Mouse (Mus musculus) heart, postnatal 0 days (tissue): Measurements from ENCODE around the gene Vwa2.

Experiments
- CTCF ChIP-seq: IDR thresholded peaks from 2 replicates; pipeline ENCODE4 v1.5.1; 2016; ENCODE audit warnings: antibody characterized with exemption, control low read depth, low read depth
- EP300 ChIP-seq: IDR thresholded peaks from 2 replicates; pipeline ENCODE4 v1.6.1; 2016; ENCODE audit warnings: antibody characterized with exemption, low read depth

GRCm38 (mm10) chr19:56959057-56959456 is 85.0 kb downstream of the Vwa2 start:
- no peak for TF ChIP-seq CTCF
- TF ChIP-seq EP300 = no peak
